Mouse (Mus musculus) liver, embryonic 13.5 days (tissue): ENCODE results near the gene Sfn. TPM values are rescaled to one million over a fixed set of nuclear protein-coding genes. Genes with fewer than 3 reads are reported as not detected.
A peak's percentile ranks its signal among the peaks of the same experiment; 100 is the strongest.
"Not testable (repeated sequence)": the region's sequence is repeated elsewhere in the genome, so short reads cannot be mapped to it uniquely, and the experiment has no call there.

Experiments
- ATAC-seq: fragments of 200-750 bp; cut with Nextera tagmentation; 2 replicates; pipeline ENCODE4 v1.8.0; 2017; ENCODE audit warnings: low read depth, mild to moderate bottlenecking, moderate number of reproducible peaks, moderate library complexity
- DNase-seq: peaks from one replicate; pipeline ENCODE4 v3.0.0; 2022
- H3K27ac ChIP-seq: fragments of 300-500 bp; sonication (generic); 2 replicates; pipeline ENCODE4 v1.5.1; 2015; ENCODE audit warnings: moderate library complexity, mild to moderate bottlenecking, inconsistent platforms
- H3K27me3 ChIP-seq: fragments of 300-500 bp; sonication (generic); 2 replicates; pipeline ENCODE4 v1.6.1; 2015; ENCODE audit warnings: mild to moderate bottlenecking, inconsistent platforms
- H3K36me3 ChIP-seq: fragments of 300-500 bp; sonication (generic); 2 replicates; pipeline ENCODE4 v1.6.1; 2015; ENCODE audit warnings: mild to moderate bottlenecking, inconsistent platforms
- H3K4me1 ChIP-seq: fragments of 300-500 bp; sonication (generic); replicated peaks from 2 replicates; pipeline ENCODE4 v1.6.1; 2015; ENCODE audit warnings: inconsistent platforms
- H3K4me2 ChIP-seq: fragments of 300-500 bp; sonication (generic); 2 replicates; pipeline ENCODE4 v1.6.1; 2015; ENCODE audit warnings: inconsistent platforms, mild to moderate bottlenecking, moderate library complexity
- H3K4me3 ChIP-seq: fragments of 300-500 bp; sonication (generic); replicated peaks from 2 replicates; pipeline ENCODE4 v1.5.1; 2015; ENCODE audit warnings: mild to moderate bottlenecking, inconsistent platforms
- H3K9ac ChIP-seq: fragments of 300-500 bp; sonication (generic); 2 replicates; pipeline ENCODE4 v1.6.1; 2015; ENCODE audit warnings: mild to moderate bottlenecking, inconsistent platforms
- H3K9me3 ChIP-seq: fragments of 300-500 bp; sonication (generic); replicated peaks from 2 replicates; pipeline ENCODE4 v1.6.1; 2016; ENCODE audit warnings: inconsistent platforms
- WGBS: fragments of 180-500 bp; shearing (Covaris S2); methylation state at CpG from one replicate; pipeline ENCODE4 v1.1.7; 2015; ENCODE audit not compliant: insufficient replicate concordance; 5-methylcytosine and 5-hydroxymethylcytosine counted together
- polyA plus RNA-seq: library from polyadenylated mRNA; unstranded; fragments of >200 nt; fragmentation: Nextera tagmentation; extraction: Ambion mirVana; gene quantifications from 2 replicates; pipeline ENCODE4 v1.2.1, GENCODE M21; 2015

Sfn gene
- 0.77 and 0.92 TPM in 2 replicates for polyA plus RNA-seq

GRCm38 (mm10) chr4:133601721-133602218 is at the start of gene Sfn:
Gene Sfn, minus strand, starts transcription at chr4:133602168.
- Histone ChIP-seq H3K4me3 (peak within 1 kb of the TSS; percentile 41), H3K4me1 (peaks cover 33% of the 10 kb centered on the region), H3K9ac (peak within 1 kb of the TSS; percentile 45; the same call in 1 of the 2 replicates), H3K4me2 (peak within 1 kb of the TSS; percentile 63), H3K36me3 (0 out of 2 replicates have a peak, but pooled peaks cover 2% of the 10 kb centered on the region), H3K27me3 (peaks cover 55% of the 10 kb centered on the region), H3K27ac (no peak within 1 kb of the TSS), H3K9me3 (no peaks in the 10 kb centered on the region)
- DNase-seq (peak; percentile 31), ATAC-seq (no peak)
- 2% methylated on average over 16 of the region's 16 CpGs for WGBS

- 50% methylated on average over 10 of the region's 10 CpGs for WGBS
- Histone ChIP-seq H3K4me2 (no peak overlapping the region), H3K9ac (no peak overlapping the region), H3K27ac (no peak overlapping the region), H3K4me1 (peaks cover 9% of the 10 kb centered on the region; the same call in 1 of the 2 replicates), H3K27me3 (no peaks in the 10 kb centered on the region), H3K4me3 (no peak overlapping the region), H3K9me3 (no peaks in the 10 kb centered on the region), H3K36me3 (no peaks in the 10 kb centered on the region)
- no peak for DNase-seq
- no peak for ATAC-seq
Observed at GRCm38 (mm10) chr4:133651445-133651844, 49.5 kb upstream of the Sfn start.

GRCm38 (mm10) chr4:133649989-133650699 is 48.2 kb upstream of the Sfn start, which contains the start of gene Zdhhc18:
Gene Zdhhc18, minus strand, starts transcription at chr4:133650154.
- peak within 1 kb of the TSS; percentile 5; the same call in 1 of the 2 replicates for H3K27ac ChIP-seq
- H3K4me3 ChIP-seq, result peak within 1 kb of the TSS; percentile 47
- ATAC-seq, result peak; percentile 75
- no peaks in the 10 kb centered on the region for H3K36me3 ChIP-seq
- H3K9me3 ChIP-seq, result no peaks in the 10 kb centered on the region
- peak within 1 kb of the TSS; percentile 47; the same call in 1 of the 2 replicates for H3K9ac ChIP-seq
- no peaks in the 10 kb centered on the region for H3K27me3 ChIP-seq
- H3K4me2 ChIP-seq, result peak within 1 kb of the TSS; percentile 59
- peak; percentile 64 for DNase-seq
- 27% methylated on average over 7 of the region's 7 CpGs for WGBS
- peaks cover 9% of the 10 kb centered on the region for H3K4me1 ChIP-seq

GRCm38 (mm10) chr4:133649464-133649863 is 47.5 kb upstream of the Sfn start:
- H3K9ac ChIP-seq, result 0 out of 2 replicates have a peak overlapping the region, but pooled peaks have one; percentile 47
- H3K27me3 ChIP-seq, result not testable (repeated sequence)

GRCm38 (mm10) chr4:133645680-133646079 is 43.7 kb upstream of the Sfn start:
- DNase-seq (no peak), ATAC-seq (no peak)
- Histone ChIP-seq H3K36me3 (no peaks in the 10 kb centered on the region), H3K9ac (no peak overlapping the region), H3K9me3 (no peaks in the 10 kb centered on the region; the same call in 1 of the 2 replicates), H3K27me3 (no peaks in the 10 kb centered on the region), H3K4me2 (no peak overlapping the region), H3K27ac (no peak overlapping the region), H3K4me3 (no peak overlapping the region), H3K4me1 (peaks cover 6% of the 10 kb centered on the region)
- 55% methylated on average over 21 of the region's 21 CpGs for WGBS

More at GRCm38 (mm10) chr4:133649464-133649863, 47.5 kb upstream of the Sfn start:
- not testable (repeated sequence) for H3K36me3 ChIP-seq, H3K9me3 ChIP-seq, H3K27ac ChIP-seq, DNase-seq, ATAC-seq, H3K4me1 ChIP-seq
- 67% methylated on average over 5 of the region's 5 CpGs for WGBS
- Histone ChIP-seq H3K4me3 (peak overlapping the region; percentile 47), H3K4me2 (peak overlapping the region; percentile 59)

GRCm38 (mm10) chr4:133645195-133645594 is 43.2 kb upstream of the Sfn start:
- no peaks in the 10 kb centered on the region for H3K27me3 ChIP-seq
- no peak overlapping the region for H3K4me2 ChIP-seq
- H3K4me3 ChIP-seq, result no peak overlapping the region
- H3K9me3 ChIP-seq, result no peaks in the 10 kb centered on the region; the same call in 1 of the 2 replicates
- DNase-seq (no peak), ATAC-seq (no peak)
- H3K36me3 ChIP-seq, result no peaks in the 10 kb centered on the region
- WGBS, result 74% methylated on average over 3 of the region's 3 CpGs
- H3K4me1 ChIP-seq, result peaks cover 6% of the 10 kb centered on the region
- no peak overlapping the region for H3K27ac ChIP-seq
- H3K9ac ChIP-seq, result no peak overlapping the region

- Histone ChIP-seq H3K9me3 (no peaks in the 10 kb centered on the region), H3K27ac (no peak overlapping the region), H3K4me1 (peaks cover 40% of the 10 kb centered on the region), H3K9ac (peak overlapping the region; percentile 82; the same call in 1 of the 2 replicates), H3K27me3 (no peaks in the 10 kb centered on the region), H3K4me2 (peak overlapping the region; percentile 84), H3K4me3 (peak overlapping the region; percentile 76; the same call in 1 of the 2 replicates), H3K36me3 (no peaks in the 10 kb centered on the region)
- ATAC-seq (no peak), DNase-seq (no peak)
- 71% methylated on average over 5 of the region's 5 CpGs for WGBS
Observed at GRCm38 (mm10) chr4:133634043-133634410, 32.1 kb upstream of the Sfn start.

- no peaks in the 10 kb centered on the region for H3K36me3 ChIP-seq
- peak; percentile 78 for DNase-seq
- peak overlapping the region; percentile 43 for H3K27ac ChIP-seq
- peak overlapping the region; percentile 76 for H3K4me3 ChIP-seq
- H3K9ac ChIP-seq, result peak overlapping the region; percentile 82
- peaks cover 40% of the 10 kb centered on the region for H3K4me1 ChIP-seq
- ATAC-seq, result peak; percentile 88
- no peaks in the 10 kb centered on the region for H3K9me3 ChIP-seq
- 9% methylated on average over 38 of the region's 47 CpGs for WGBS
- no peaks in the 10 kb centered on the region for H3K27me3 ChIP-seq
- peak overlapping the region; percentile 84 for H3K4me2 ChIP-seq
Observed at GRCm38 (mm10) chr4:133633332-133634042, 31.5 kb upstream of the Sfn start.

- Histone ChIP-seq H3K27me3 (no peaks in the 10 kb centered on the region), H3K4me2 (peak overlapping the region; percentile 84), H3K27ac (peak overlapping the region; percentile 43), H3K36me3 (no peaks in the 10 kb centered on the region), H3K4me3 (peak overlapping the region; percentile 76), H3K9me3 (no peaks in the 10 kb centered on the region), H3K4me1 (peaks cover 40% of the 10 kb centered on the region), H3K9ac (peak overlapping the region; percentile 82)
- 3% methylated on average over 51 of the region's 69 CpGs for WGBS
- DNase-seq (no peak), ATAC-seq (peak; percentile 69)
Observed at GRCm38 (mm10) chr4:133632483-133633327, 30.7 kb upstream of the Sfn start.

GRCm38 (mm10) chr4:133631769-133632411 is 29.9 kb upstream of the Sfn start:
- peak overlapping the region; percentile 84 for H3K4me2 ChIP-seq
- H3K36me3 ChIP-seq, result peaks cover 4% of the 10 kb centered on the region; the same call in 1 of the 2 replicates
- ATAC-seq (no peak), DNase-seq (no peak)
- H3K4me3 ChIP-seq, result peak overlapping the region; percentile 76
- H3K4me1 ChIP-seq, result peaks cover 42% of the 10 kb centered on the region
- no peaks in the 10 kb centered on the region for H3K27me3 ChIP-seq
- 53% methylated on average over 9 of the region's 9 CpGs for WGBS
- H3K27ac ChIP-seq, result no peak overlapping the region
- H3K9ac ChIP-seq, result peak overlapping the region; percentile 82
- H3K9me3 ChIP-seq, result no peaks in the 10 kb centered on the region
